Mouse (Mus musculus) spleen, adult 18-20 months (tissue): ENCODE data around the gene Sfswap.

Experiments used
- DNase-seq, 2 experiments: peaks; one replicate each; pipeline ENCODE4 v3.0.0; 2022; ENCODE audit warnings: mixed read lengths in 2 of 2

The Sfswap gene

GRCm38 (mm10) chr5:129533731-129534130 is 32.7 kb downstream of the Sfswap start:
- DNase-seq = no peak

- no peak for DNase-seq
Observed at GRCm38 (mm10) chr5:129534500-129534899, 33.5 kb downstream of the Sfswap start.

GRCm38 (mm10) chr5:129535021-129535420 is 34.0 kb downstream of the Sfswap start:
- DNase-seq = no peak

GRCm38 (mm10) chr5:129535431-129535830 is 34.4 kb downstream of the Sfswap start:
- DNase-seq = no peak

GRCm38 (mm10) chr5:129538826-129539225 is 37.8 kb downstream of the Sfswap start:
- no peak for DNase-seq

GRCm38 (mm10) chr5:129542236-129542635 is 41.2 kb downstream of the Sfswap start:
- no peak for DNase-seq

- DNase-seq = no peak
Observed at GRCm38 (mm10) chr5:129545787-129546186, 44.8 kb downstream of the Sfswap start.

- DNase-seq = no peak
Observed at GRCm38 (mm10) chr5:129549716-129550115, 48.7 kb downstream of the Sfswap start.

GRCm38 (mm10) chr5:129550790-129551189 is 49.8 kb downstream of the Sfswap start:
- DNase-seq = no peak

GRCm38 (mm10) chr5:129551991-129552390 is 51.0 kb downstream of the Sfswap start:
- DNase-seq = no peak

- DNase-seq = no peak
Observed at GRCm38 (mm10) chr5:129553642-129554041, 52.6 kb downstream of the Sfswap start.

GRCm38 (mm10) chr5:129558591-129558990 is 57.6 kb downstream of the Sfswap start:
- no peak for DNase-seq

GRCm38 (mm10) chr5:129559283-129559682 is 58.3 kb downstream of the Sfswap start:
- DNase-seq = no peak

- no peak for DNase-seq
Observed at GRCm38 (mm10) chr5:129562342-129562741, 61.3 kb downstream of the Sfswap start.

- DNase-seq = no peak
Observed at GRCm38 (mm10) chr5:129568596-129568995, 67.6 kb downstream of the Sfswap start.

GRCm38 (mm10) chr5:129578201-129578600 is 77.2 kb downstream of the Sfswap start:
- no peak for DNase-seq

GRCm38 (mm10) chr5:129580046-129580445 is 79.0 kb downstream of the Sfswap start:
- no peak for DNase-seq

GRCm38 (mm10) chr5:129580572-129580971 is 79.6 kb downstream of the Sfswap start:
- no peak for DNase-seq

- no peak for DNase-seq
Observed at GRCm38 (mm10) chr5:129581015-129581414, 80.0 kb downstream of the Sfswap start.

- DNase-seq = no peak
Observed at GRCm38 (mm10) chr5:129583331-129583730, 82.3 kb downstream of the Sfswap start.

GRCm38 (mm10) chr5:129583761-129584582 is 83.0 kb downstream of the Sfswap start, which contains the start of gene Mmp17:
Mmp17 (plus strand) TSS chr5:129584169.
- peak; percentile 72 to 88 for DNase-seq

GRCm38 (mm10) chr5:129584583-129585541 is 83.8 kb downstream of the Sfswap start:
- peak; percentile 19 to 53 for DNase-seq

- peak; percentile 69 to 87 for DNase-seq
Observed at GRCm38 (mm10) chr5:129586016-129586415, 85.0 kb downstream of the Sfswap start.
